11 mouse cellular contexts compared by ENCODE assay signal in the genomic region with DNA sequence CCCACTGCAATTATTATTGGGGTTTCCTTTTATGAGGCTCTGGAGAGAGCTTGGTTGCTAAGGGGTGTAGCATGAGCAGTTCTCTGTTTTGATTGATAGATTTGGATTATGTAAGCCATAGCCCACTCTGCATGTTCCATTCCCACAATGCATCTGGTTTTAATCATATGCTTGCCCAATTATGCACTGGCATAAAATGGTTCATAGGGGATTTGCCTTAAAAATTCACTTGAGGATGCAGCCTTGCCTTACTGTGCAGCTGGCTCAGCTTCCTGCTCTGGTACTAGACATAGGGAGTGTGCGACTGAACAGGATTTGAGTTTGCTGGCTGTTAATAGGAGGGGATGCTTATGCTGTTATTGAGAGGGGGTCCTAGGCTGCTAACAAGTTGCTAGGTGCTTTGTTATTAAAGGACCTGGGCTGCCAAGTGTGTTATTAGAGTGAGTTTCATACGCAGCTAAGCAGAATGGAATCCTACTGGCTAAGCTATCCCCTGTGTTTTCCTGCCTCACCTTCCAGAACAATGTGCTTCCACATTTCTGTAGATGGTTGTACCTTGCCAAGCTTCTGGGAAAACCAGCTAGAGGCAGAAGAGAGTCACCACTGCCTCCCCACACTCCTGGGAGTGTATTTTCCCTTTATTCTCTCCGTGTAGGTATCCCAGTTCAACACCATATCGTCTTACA.
DNase-seq lines count a peak whose midpoint lies in the region; ATAC-seq and TF ChIP-seq lines count a peak whose summit lies in the region.
"Had no signal": no experiment of that assay in that cellular context is flagged by ENCODE, and none has a peak within 500 bp of the region (broad histone marks: within the 10 kb centered on the region; RNA-seq: fewer than 3 reads in every experiment).

No protein-coding gene starts in this region.

- ATAC-seq in embryonic facial prominence, embryonic 13.5 days (ENCODE audit: insufficient number of reproducible peaks, insufficient read depth, low FRiP score, low TSS enrichment, low read depth), result 0 out of 2 replicates have a peak, but pooled peaks have one; percentile 45
- peak; percentile 69; the same call in 1 of the 2 replicates for ATAC-seq in hindbrain, embryonic 15.5 days (ENCODE audit: low FRiP score, low read depth)
- ATAC-seq in midbrain, postnatal 0 days (ENCODE audit: low FRiP score), result peak; percentile 63; the same call in 1 of the 2 replicates
- no peak for ATAC-seq in kidney, embryonic 14.5 days (ENCODE audit: low FRiP score, low TSS enrichment)
- ATAC-seq: CD4-positive, CD25-positive, alpha-beta regulatory T cell, adult 4 months had no signal

- H3K4me3 ChIP-seq in layer of hippocampus, adult 2 months, result no peak overlapping the region
- no peak overlapping the region for H3K4me3 ChIP-seq in embryonic facial prominence, embryonic 13.5 days
- H3K4me3 ChIP-seq in hindbrain, embryonic 15.5 days, result no peak overlapping the region
- no peak overlapping the region for H3K4me3 ChIP-seq in midbrain, postnatal 0 days (ENCODE audit: low read depth, low read length)
- H3K4me3 ChIP-seq in kidney, adult 2 months (ENCODE audit: insufficient read depth, low read depth, low read length), result no peak overlapping the region
- H3K4me3 ChIP-seq in kidney, embryonic 14.5 days (ENCODE audit: low read length), result no peak overlapping the region
- H3K4me3 ChIP-seq: liver, embryonic 13.5 days; megakaryocyte, embryonic 14.5 days had no signal

- no peaks in the 10 kb centered on the region for H3K9me3 ChIP-seq in embryonic facial prominence, embryonic 13.5 days
- H3K9me3 ChIP-seq in hindbrain, embryonic 15.5 days, result no peaks in the 10 kb centered on the region
- no peaks in the 10 kb centered on the region for H3K9me3 ChIP-seq in midbrain, postnatal 0 days (ENCODE audit: low read length)
- no peaks in the 10 kb centered on the region for H3K9me3 ChIP-seq in kidney, embryonic 14.5 days (ENCODE audit: control insufficient read depth, low read length)
- H3K9me3 ChIP-seq: liver, embryonic 13.5 days; megakaryocyte, embryonic 14.5 days had no signal

- 40% methylated on average over 4 of the region's 4 CpGs for WGBS in embryonic facial prominence, embryonic 13.5 days
- WGBS in hindbrain, embryonic 15.5 days, result 49% methylated on average over 4 of the region's 4 CpGs
- 50% methylated on average over 4 of the region's 4 CpGs for WGBS in midbrain, postnatal 0 days
- 77% methylated on average over 4 of the region's 4 CpGs for WGBS in kidney, adult 2 months
- WGBS in kidney, embryonic 14.5 days, result 77% methylated on average over 4 of the region's 4 CpGs

- peak overlapping the region; percentile 88 for H3K27ac ChIP-seq in layer of hippocampus, adult 2 months
- H3K27ac ChIP-seq in embryonic facial prominence, embryonic 13.5 days, result peak overlapping the region; percentile 58
- H3K27ac ChIP-seq in hindbrain, embryonic 15.5 days (replicated peaks), result peak overlapping the region; percentile 60
- 0 out of 2 replicates have a peak overlapping the region, but pooled peaks have one; percentile 21 for H3K27ac ChIP-seq in midbrain, postnatal 0 days (ENCODE audit: low read depth, low read length)
- no peak overlapping the region for H3K27ac ChIP-seq in kidney, adult 2 months (ENCODE audit: insufficient read depth, low read depth, low read length)
- H3K27ac ChIP-seq in kidney, embryonic 14.5 days (ENCODE audit: low read depth, low read length), result no peak overlapping the region
- H3K27ac ChIP-seq: liver, embryonic 13.5 days had no signal

- H3K4me2 ChIP-seq in embryonic facial prominence, embryonic 13.5 days, result peak overlapping the region; percentile 14; the same call in 1 of the 2 replicates
- no peak overlapping the region for H3K4me2 ChIP-seq in hindbrain, embryonic 15.5 days
- no peak overlapping the region for H3K4me2 ChIP-seq in midbrain, postnatal 0 days (ENCODE audit: low read depth, low read length, poor library complexity, severe bottlenecking)
- no peak overlapping the region for H3K4me2 ChIP-seq in kidney, embryonic 14.5 days (replicated peaks; ENCODE audit: low read depth, low read length)
- H3K4me2 ChIP-seq: liver, embryonic 13.5 days had no signal

- H3K36me3 ChIP-seq in embryonic facial prominence, embryonic 13.5 days, result no peaks in the 10 kb centered on the region
- no peaks in the 10 kb centered on the region for H3K36me3 ChIP-seq in hindbrain, embryonic 15.5 days
- H3K36me3 ChIP-seq in midbrain, postnatal 0 days (ENCODE audit: insufficient read depth, low read length), result no peaks in the 10 kb centered on the region
- H3K36me3 ChIP-seq in kidney, adult 2 months (ENCODE audit: control insufficient read depth, insufficient read depth, low read length), result no peaks in the 10 kb centered on the region
- H3K36me3 ChIP-seq in kidney, embryonic 14.5 days (ENCODE audit: control insufficient read depth, insufficient read depth, low read length), result no peaks in the 10 kb centered on the region
- H3K36me3 ChIP-seq: liver, embryonic 13.5 days had no signal

- 0 out of 2 replicates have a peak, but pooled peaks have one; percentile 7 for TF ChIP-seq CTCF in layer of hippocampus, adult 2 months (conservative IDR thresholded peaks at IDR 0.05)
- TF ChIP-seq CTCF in midbrain, postnatal 0 days (IDR thresholded peaks at IDR 0.05), result no peak
- TF ChIP-seq CTCF in kidney, adult 2 months (conservative IDR thresholded peaks at IDR 0.05; ENCODE audit: insufficient read depth, insufficient read length, low read depth, low read length), result no peak

- peaks cover 47% of the 10 kb centered on the region for H3K4me1 ChIP-seq in embryonic facial prominence, embryonic 13.5 days
- peaks cover 27% of the 10 kb centered on the region for H3K4me1 ChIP-seq in hindbrain, embryonic 15.5 days (replicated peaks)
- peaks cover 4% of the 10 kb centered on the region for H3K4me1 ChIP-seq in midbrain, postnatal 0 days (ENCODE audit: insufficient read depth, low read length)
- H3K4me1 ChIP-seq in kidney, adult 2 months (ENCODE audit: control insufficient read depth, insufficient read depth, low read length), result no peaks in the 10 kb centered on the region; the same call in 1 of the 2 replicates
- peaks cover 4% of the 10 kb centered on the region; the same call in 1 of the 2 replicates for H3K4me1 ChIP-seq in kidney, embryonic 14.5 days (ENCODE audit: control insufficient read depth, insufficient read depth, low read length)
- H3K4me1 ChIP-seq: liver, embryonic 13.5 days; megakaryocyte, embryonic 14.5 days had no signal

- DNase-seq in layer of hippocampus, adult 2 months (ENCODE audit: low spot score in 2 of 2), result peak in 1 of 2 experiments; percentile 63
- no peak for DNase-seq in layer of hippocampus, adult 11-12 months (ENCODE audit: low spot score)
- DNase-seq in midbrain, postnatal 0 days (ENCODE audit: low spot score), result peak; percentile 66
- no peak for DNase-seq in kidney, adult 2 months
- DNase-seq in urinary bladder, adult 2 months (ENCODE audit: low spot score), result no peak
- DNase-seq: liver, embryonic 13.5 days had no signal

- no peak overlapping the region for H3K9ac ChIP-seq in embryonic facial prominence, embryonic 13.5 days
- H3K9ac ChIP-seq in hindbrain, embryonic 15.5 days, result no peak overlapping the region
- H3K9ac ChIP-seq in midbrain, postnatal 0 days (replicated peaks; ENCODE audit: low read length, poor library complexity, severe bottlenecking), result no peak overlapping the region
- H3K9ac ChIP-seq in kidney, embryonic 14.5 days (ENCODE audit: low read depth, low read length), result no peak overlapping the region
- H3K9ac ChIP-seq: liver, embryonic 13.5 days had no signal

- no peak for TF ChIP-seq POLR2A in kidney, adult 2 months (IDR thresholded peaks at IDR 0.05; ENCODE audit: low read depth, low read length)

- H3K27me3 ChIP-seq in embryonic facial prominence, embryonic 13.5 days, result no peaks in the 10 kb centered on the region
- no peaks in the 10 kb centered on the region for H3K27me3 ChIP-seq in hindbrain, embryonic 15.5 days
- no peaks in the 10 kb centered on the region for H3K27me3 ChIP-seq in midbrain, postnatal 0 days (ENCODE audit: insufficient read depth, low read length)
- no peaks in the 10 kb centered on the region for H3K27me3 ChIP-seq in kidney, adult 2 months (replicated peaks; ENCODE audit: control insufficient read depth, insufficient read depth, low read length)
- H3K27me3 ChIP-seq in kidney, embryonic 14.5 days (ENCODE audit: control insufficient read depth, insufficient read depth, low read length), result no peaks in the 10 kb centered on the region
- H3K27me3 ChIP-seq: liver, embryonic 13.5 days had no signal

Comparison
In these comparisons a context has a peak if more than half of its experiments do, and no peak if none do; other contexts are left out.
1. H3K27ac ChIP-seq: peak in layer of hippocampus, adult 2 months (single experiment), embryonic facial prominence, embryonic 13.5 days (single experiment), hindbrain, embryonic 15.5 days (single experiment) and midbrain, postnatal 0 days (single experiment); none in kidney, adult 2 months (single experiment) and kidney, embryonic 14.5 days (single experiment).